Mouse (Mus musculus): ENCODE results near the gene Gpatch8. TPM values are rescaled to one million over a fixed set of nuclear protein-coding genes. Genes with fewer than 3 reads are reported as not detected.
"Not testable (repeated sequence)": the region's sequence is repeated elsewhere in the genome, so short reads cannot be mapped to it uniquely, and the experiment has no call there.

Gpatch8 gene
- polyA plus RNA-seq, 2 experiments, result 38.2 to 43.0 TPM

GRCm38 (mm10) chr11:102551176-102551575, 5.0 kb downstream of the Gpatch8 start:
- Histone ChIP-seq H3K27ac (replicated peaks; ENCODE audit: low read depth, low read length) (no peak overlapping the region), H3K27me3 (ENCODE audit: control insufficient read depth, insufficient read depth, low read length) (no peaks in the 10 kb centered on the region), H3K4me3 (replicated peaks; ENCODE audit: low read length) (no peak overlapping the region), H3K4me2 (replicated peaks; ENCODE audit: low read depth, low read length, severe bottlenecking) (no peak overlapping the region), H3K36me3 (ENCODE audit: control insufficient read depth, insufficient read depth, low read length) (peaks cover 7% of the 10 kb centered on the region), H3K4me1 (ENCODE audit: control insufficient read depth, insufficient read depth, low read length) (peaks cover 14% of the 10 kb centered on the region), H3K9me3 (ENCODE audit: control insufficient read depth, low read length) (no peaks in the 10 kb centered on the region), H3K9ac (ENCODE audit: low read depth, low read length, severe bottlenecking) (no peak overlapping the region)
- no peak for TF ChIP-seq POLR2A (IDR thresholded peaks at IDR 0.05; ENCODE audit: borderline replicate concordance, extremely low read depth, insufficient read depth, insufficient read length)
- DNase-seq (ENCODE audit: low spot score) (no peak), ATAC-seq (ENCODE audit: low FRiP score, low read depth) (no peak)

- 94% methylated on average over 5 of the region's 5 CpGs for WGBS
- no peak for DNase-seq (ENCODE audit: low spot score)
- ATAC-seq (ENCODE audit: low FRiP score, low read depth), result no peak
- Histone ChIP-seq H3K4me3 (replicated peaks; ENCODE audit: low read length) (no peak overlapping the region), H3K9ac (ENCODE audit: low read depth, low read length, severe bottlenecking) (no peak overlapping the region), H3K36me3 (ENCODE audit: control insufficient read depth, insufficient read depth, low read length) (peaks cover 17% of the 10 kb centered on the region), H3K4me2 (replicated peaks; ENCODE audit: low read depth, low read length, severe bottlenecking) (no peak overlapping the region), H3K27me3 (ENCODE audit: control insufficient read depth, insufficient read depth, low read length) (no peaks in the 10 kb centered on the region), H3K9me3 (ENCODE audit: control insufficient read depth, low read length) (no peaks in the 10 kb centered on the region), H3K27ac (replicated peaks; ENCODE audit: low read depth, low read length) (no peak overlapping the region), H3K4me1 (ENCODE audit: control insufficient read depth, insufficient read depth, low read length) (no peaks in the 10 kb centered on the region)
- TF ChIP-seq POLR2A (IDR thresholded peaks at IDR 0.05; ENCODE audit: borderline replicate concordance, extremely low read depth, insufficient read depth, insufficient read length), result no peak
These were observed 14.7 kb downstream of the Gpatch8 start for GRCm38 (mm10) chr11:102541471-102541870.

- not testable (repeated sequence) for DNase-seq (ENCODE audit: low spot score); H3K4me3 ChIP-seq (replicated peaks; ENCODE audit: low read length); H3K9ac ChIP-seq (ENCODE audit: low read depth, low read length, severe bottlenecking); H3K9me3 ChIP-seq (ENCODE audit: control insufficient read depth, low read length); H3K4me2 ChIP-seq (replicated peaks; ENCODE audit: low read depth, low read length, severe bottlenecking); H3K27ac ChIP-seq (replicated peaks; ENCODE audit: low read depth, low read length); ATAC-seq (ENCODE audit: low FRiP score, low read depth); H3K27me3 ChIP-seq (ENCODE audit: control insufficient read depth, insufficient read depth, low read length); H3K4me1 ChIP-seq (ENCODE audit: control insufficient read depth, insufficient read depth, low read length)
- peaks cover 23% of the 10 kb centered on the region for H3K36me3 ChIP-seq (ENCODE audit: control insufficient read depth, insufficient read depth, low read length)
These were observed 15.9 kb downstream of the Gpatch8 start for GRCm38 (mm10) chr11:102540286-102540685.

- DNase-seq (ENCODE audit: low spot score), result no peak
- 73% methylated on average over 1 of the region's 1 CpGs for WGBS
- TF ChIP-seq POLR2A (IDR thresholded peaks at IDR 0.05; ENCODE audit: borderline replicate concordance, extremely low read depth, insufficient read depth, insufficient read length), result no peak
- no peak overlapping the region for H3K27ac ChIP-seq (replicated peaks; ENCODE audit: low read depth, low read length)
- ATAC-seq (ENCODE audit: low FRiP score, low read depth), result no peak
- no peaks in the 10 kb centered on the region for H3K9me3 ChIP-seq (ENCODE audit: control insufficient read depth, low read length)
- no peak overlapping the region for H3K4me3 ChIP-seq (replicated peaks; ENCODE audit: low read length)
- H3K4me2 ChIP-seq (replicated peaks; ENCODE audit: low read depth, low read length, severe bottlenecking), result no peak overlapping the region
- H3K4me1 ChIP-seq (ENCODE audit: control insufficient read depth, insufficient read depth, low read length), result no peaks in the 10 kb centered on the region
- no peak overlapping the region for H3K9ac ChIP-seq (ENCODE audit: low read depth, low read length, severe bottlenecking)
- peaks cover 23% of the 10 kb centered on the region for H3K36me3 ChIP-seq (ENCODE audit: control insufficient read depth, insufficient read depth, low read length)
- H3K27me3 ChIP-seq (ENCODE audit: control insufficient read depth, insufficient read depth, low read length), result no peaks in the 10 kb centered on the region
These were observed 16.5 kb downstream of the Gpatch8 start for GRCm38 (mm10) chr11:102539690-102540089.

- TF ChIP-seq POLR2A (IDR thresholded peaks at IDR 0.05; ENCODE audit: borderline replicate concordance, extremely low read depth, insufficient read depth, insufficient read length), result no peak
- WGBS, result 88% methylated on average over 3 of the region's 3 CpGs
- Histone ChIP-seq H3K9me3 (ENCODE audit: control insufficient read depth, low read length) (no peaks in the 10 kb centered on the region), H3K4me1 (ENCODE audit: control insufficient read depth, insufficient read depth, low read length) (no peaks in the 10 kb centered on the region), H3K4me3 (replicated peaks; ENCODE audit: low read length) (no peak overlapping the region), H3K27me3 (ENCODE audit: control insufficient read depth, insufficient read depth, low read length) (no peaks in the 10 kb centered on the region), H3K4me2 (replicated peaks; ENCODE audit: low read depth, low read length, severe bottlenecking) (no peak overlapping the region), H3K36me3 (ENCODE audit: control insufficient read depth, insufficient read depth, low read length) (peaks cover 23% of the 10 kb centered on the region), H3K27ac (replicated peaks; ENCODE audit: low read depth, low read length) (no peak overlapping the region), H3K9ac (ENCODE audit: low read depth, low read length, severe bottlenecking) (no peak overlapping the region)
- ATAC-seq (ENCODE audit: low FRiP score, low read depth), result no peak
- no peak for DNase-seq (ENCODE audit: low spot score)
These were observed 20.0 kb downstream of the Gpatch8 start for GRCm38 (mm10) chr11:102536210-102536609.

GRCm38 (mm10) chr11:102534078-102534477, 22.1 kb downstream of the Gpatch8 start:
- no peaks in the 10 kb centered on the region for H3K9me3 ChIP-seq (ENCODE audit: control insufficient read depth, low read length)
- H3K27me3 ChIP-seq (ENCODE audit: control insufficient read depth, insufficient read depth, low read length), result no peaks in the 10 kb centered on the region
- H3K27ac ChIP-seq (replicated peaks; ENCODE audit: low read depth, low read length), result no peak overlapping the region
- H3K4me1 ChIP-seq (ENCODE audit: control insufficient read depth, insufficient read depth, low read length), result no peaks in the 10 kb centered on the region
- 82% methylated on average over 2 of the region's 2 CpGs for WGBS
- H3K4me3 ChIP-seq (replicated peaks; ENCODE audit: low read length), result no peak overlapping the region
- no peak overlapping the region for H3K4me2 ChIP-seq (replicated peaks; ENCODE audit: low read depth, low read length, severe bottlenecking)
- DNase-seq (ENCODE audit: low spot score), result no peak
- no peak overlapping the region for H3K9ac ChIP-seq (ENCODE audit: low read depth, low read length, severe bottlenecking)
- peaks cover 23% of the 10 kb centered on the region for H3K36me3 ChIP-seq (ENCODE audit: control insufficient read depth, insufficient read depth, low read length)
- TF ChIP-seq POLR2A (IDR thresholded peaks at IDR 0.05; ENCODE audit: borderline replicate concordance, extremely low read depth, insufficient read depth, insufficient read length), result no peak
- no peak for ATAC-seq (ENCODE audit: low FRiP score, low read depth)

Data from limb, embryonic 14.5 days (tissue).